Mouse (Mus musculus) neural tube, embryonic 14.5 days (tissue): ENCODE measurements around the gene Coro2a. TPM values are rescaled to one million over a fixed set of nuclear protein-coding genes. Genes with fewer than 3 reads are reported as not detected.

ENCODE experiments used
- ATAC-seq: fragments of 200-750 bp; cut with Nextera tagmentation; 2 replicates; pipeline ENCODE4 v1.8.0; 2017; ENCODE audit warnings: low read depth, mild to moderate bottlenecking, moderate TSS enrichment, moderate library complexity
- H3K27ac ChIP-seq: fragments of 300-500 bp; sonication (generic); 2 replicates; pipeline ENCODE4 v1.5.1; 2014; ENCODE audit warnings: low read depth, mild to moderate bottlenecking, control low read depth, low read length, moderate library complexity, mixed read lengths
- H3K27me3 ChIP-seq: fragments of 300-500 bp; sonication (generic); 2 replicates; pipeline ENCODE4 v1.6.1; 2014; ENCODE audit warnings: low read length; ENCODE audit not compliant: control insufficient read depth, insufficient read depth
- H3K36me3 ChIP-seq: fragments of 300-500 bp; sonication (generic); 2 replicates; pipeline ENCODE4 v1.6.1; 2014; ENCODE audit warnings: low read length, mixed read lengths; ENCODE audit not compliant: control insufficient read depth, insufficient read depth
- H3K4me1 ChIP-seq: fragments of 300-500 bp; sonication (generic); 2 replicates; pipeline ENCODE4 v1.6.1; 2014; ENCODE audit warnings: low read length; ENCODE audit not compliant: control insufficient read depth, insufficient read depth
- H3K4me2 ChIP-seq: fragments of 300-500 bp; sonication (generic); 2 replicates; pipeline ENCODE4 v1.6.1; 2014; ENCODE audit warnings: mild to moderate bottlenecking, low read depth, low read length, control low read depth
- H3K4me3 ChIP-seq: fragments of 300-500 bp; sonication (generic); 2 replicates; pipeline ENCODE4 v1.5.1; 2014; ENCODE audit warnings: low read depth, low read length, control low read depth, mixed read lengths
- H3K9ac ChIP-seq: fragments of 300-500 bp; sonication (generic); replicated peaks from 2 replicates; pipeline ENCODE4 v1.6.1; 2014; ENCODE audit warnings: low read depth, mild to moderate bottlenecking, control low read depth, low read length, mixed read lengths
- H3K9me3 ChIP-seq: fragments of 300-500 bp; sonication (generic); 2 replicates; pipeline ENCODE4 v1.6.1; 2016; ENCODE audit warnings: low read length; ENCODE audit not compliant: control insufficient read depth
- WGBS: fragments of 180-500 bp; shearing (Covaris S2); extraction: QIAGEN DNeasy Blood & Tissue Kit; methylation state at CpG from one replicate; pipeline ENCODE4 v1.1.7; 2014; 5-methylcytosine and 5-hydroxymethylcytosine counted together
- polyA plus RNA-seq: library from polyadenylated mRNA; unstranded; fragments of >200 nt; fragmentation: Nextera tagmentation; extraction: Ambion mirVana; gene quantifications from 2 replicates; pipeline ENCODE4 v1.2.1, GENCODE M21; 2014

Coro2a gene
- polyA plus RNA-seq, 1 experiment from 2014 or later = 7.6 TPM

- Histone ChIP-seq H3K36me3 (no peaks in the 10 kb centered on the region), H3K27ac (no peak overlapping the region), H3K4me2 (no peak overlapping the region), H3K27me3 (no peaks in the 10 kb centered on the region), H3K9me3 (no peaks in the 10 kb centered on the region), H3K9ac (no peak overlapping the region), H3K4me3 (no peak overlapping the region), H3K4me1 (no peaks in the 10 kb centered on the region)
- no peak for ATAC-seq
- 89% methylated on average over 4 of the region's 4 CpGs for WGBS
These were observed 29.4 kb downstream of the Coro2a start for GRCm38 (mm10) chr4:46572616-46573015.

DNA sequence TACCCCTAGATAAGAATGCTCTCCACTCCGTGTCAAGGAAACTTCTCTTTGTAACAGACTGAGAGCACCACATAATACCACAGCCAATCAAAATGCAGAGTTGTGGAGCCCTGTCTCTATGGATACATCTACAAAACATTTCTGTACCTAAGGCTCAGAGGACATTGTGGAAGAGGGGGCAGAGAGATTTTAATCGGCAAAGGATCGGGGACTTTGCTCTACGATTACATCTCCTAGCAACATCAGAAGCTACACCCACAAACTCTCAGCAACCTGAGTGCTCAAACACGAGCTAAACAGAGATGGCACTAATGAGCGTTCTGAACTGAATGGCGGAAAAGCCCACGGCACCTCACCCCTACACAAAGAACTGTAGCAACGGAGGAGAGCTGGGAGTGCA is 30.3 kb downstream of the Coro2a start:
- 89% methylated on average over 9 of the region's 9 CpGs for WGBS
- Histone ChIP-seq H3K4me1 (no peaks in the 10 kb centered on the region), H3K4me2 (no peak overlapping the region), H3K27me3 (no peaks in the 10 kb centered on the region), H3K9me3 (no peaks in the 10 kb centered on the region), H3K36me3 (no peaks in the 10 kb centered on the region), H3K27ac (no peak overlapping the region), H3K4me3 (no peak overlapping the region), H3K9ac (no peak overlapping the region)
- ATAC-seq = no peak

GRCm38 (mm10) chr4:46569671-46570070 is 32.3 kb downstream of the Coro2a start:
- H3K4me3 ChIP-seq = no peak overlapping the region
- no peak overlapping the region for H3K27ac ChIP-seq
- H3K27me3 ChIP-seq = no peaks in the 10 kb centered on the region
- no peaks in the 10 kb centered on the region for H3K36me3 ChIP-seq
- no peaks in the 10 kb centered on the region for H3K4me1 ChIP-seq
- H3K4me2 ChIP-seq = no peak overlapping the region
- no peak for ATAC-seq
- H3K9me3 ChIP-seq = no peaks in the 10 kb centered on the region
- H3K9ac ChIP-seq = no peak overlapping the region
- 40% methylated on average over 5 of the region's 5 CpGs for WGBS

GRCm38 (mm10) chr4:46568169-46568568 is 33.8 kb downstream of the Coro2a start:
- Histone ChIP-seq H3K27me3 (no peaks in the 10 kb centered on the region), H3K9ac (no peak overlapping the region), H3K4me2 (no peak overlapping the region), H3K4me3 (no peak overlapping the region), H3K4me1 (no peaks in the 10 kb centered on the region), H3K36me3 (no peaks in the 10 kb centered on the region), H3K27ac (no peak overlapping the region), H3K9me3 (no peaks in the 10 kb centered on the region)
- no peak for ATAC-seq
- 97% methylated on average over 8 of the region's 8 CpGs for WGBS

DNA sequence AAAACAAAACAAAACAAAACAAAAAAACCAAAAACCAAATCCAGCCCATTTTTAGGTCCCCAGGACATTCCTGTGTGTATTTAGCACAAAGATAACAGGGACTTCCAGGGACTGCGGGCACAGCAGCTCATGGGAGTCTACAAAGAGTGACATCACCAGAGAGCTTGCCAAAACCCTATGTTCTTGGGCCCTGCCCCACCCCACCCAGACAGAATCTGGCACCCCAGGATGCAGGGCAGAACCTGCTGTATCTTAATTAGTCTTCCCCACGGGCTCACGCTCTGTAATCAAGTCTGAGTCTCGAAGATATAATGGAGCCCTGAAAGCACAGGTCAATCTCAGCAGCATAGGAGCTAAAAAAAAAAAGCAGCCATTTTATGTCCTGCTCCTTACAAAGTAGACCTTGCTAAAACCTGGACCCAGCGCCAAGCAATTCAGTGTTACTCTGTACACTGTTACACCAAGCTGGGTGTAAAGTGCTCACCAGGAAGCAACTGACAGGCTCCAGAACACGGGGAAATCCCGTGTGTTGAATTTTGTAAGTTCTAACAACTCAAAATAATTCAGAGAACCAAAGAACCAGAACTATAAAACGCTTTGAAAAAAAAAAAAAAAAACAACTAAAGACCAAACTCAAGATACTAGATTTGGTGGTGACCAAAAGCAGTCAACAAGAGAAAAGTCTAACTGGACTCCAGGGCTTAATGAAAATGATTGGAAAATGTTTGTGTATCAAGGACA is 34.9 kb downstream of the Coro2a start:
- Histone ChIP-seq H3K9me3 (no peaks in the 10 kb centered on the region), H3K4me3 (no peak overlapping the region), H3K27ac (no peak overlapping the region), H3K27me3 (no peaks in the 10 kb centered on the region), H3K4me2 (no peak overlapping the region), H3K4me1 (no peaks in the 10 kb centered on the region), H3K36me3 (no peaks in the 10 kb centered on the region), H3K9ac (no peak overlapping the region)
- 75% methylated on average over 8 of the region's 8 CpGs for WGBS
- ATAC-seq = no peak

- WGBS = 97% methylated on average over 4 of the region's 4 CpGs
- no peaks in the 10 kb centered on the region for H3K36me3 ChIP-seq
- H3K27me3 ChIP-seq = no peaks in the 10 kb centered on the region
- no peak overlapping the region for H3K9ac ChIP-seq
- no peaks in the 10 kb centered on the region for H3K4me1 ChIP-seq
- H3K27ac ChIP-seq = no peak overlapping the region
- no peak overlapping the region for H3K4me2 ChIP-seq
- no peaks in the 10 kb centered on the region for H3K9me3 ChIP-seq
- H3K4me3 ChIP-seq = no peak overlapping the region
- ATAC-seq = no peak
These were observed 36.5 kb downstream of the Coro2a start for GRCm38 (mm10) chr4:46565393-46565955.

GRCm38 (mm10) chr4:46564247-46564646 is 37.8 kb downstream of the Coro2a start:
- H3K9ac ChIP-seq = no peak overlapping the region
- no peak overlapping the region for H3K4me3 ChIP-seq
- H3K36me3 ChIP-seq = no peaks in the 10 kb centered on the region
- no peak overlapping the region for H3K4me2 ChIP-seq
- no peak overlapping the region for H3K27ac ChIP-seq
- H3K4me1 ChIP-seq = no peaks in the 10 kb centered on the region
- ATAC-seq = no peak
- WGBS = 86% methylated on average over 4 of the region's 4 CpGs
- H3K9me3 ChIP-seq = no peaks in the 10 kb centered on the region
- H3K27me3 ChIP-seq = no peaks in the 10 kb centered on the region

DNA sequence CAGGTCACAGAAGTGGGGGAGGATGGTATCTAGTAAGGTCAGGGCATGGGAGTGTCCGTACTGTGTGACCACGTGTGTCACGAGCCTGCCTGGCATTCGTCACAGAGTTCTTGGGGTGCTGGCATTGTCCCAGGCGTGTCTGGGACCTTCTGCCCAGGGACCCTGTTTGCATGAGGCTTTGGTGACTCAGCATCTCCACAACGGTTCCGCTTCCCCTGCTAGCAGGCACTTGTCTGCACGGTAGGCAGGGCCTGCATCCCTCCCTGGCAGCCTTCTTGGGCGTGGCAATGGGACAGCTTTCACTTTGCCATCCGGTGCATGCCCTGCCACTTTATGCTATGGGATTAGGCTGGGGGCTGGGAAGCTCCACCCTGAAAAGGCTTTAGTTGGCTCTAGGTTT is 38.2 kb downstream of the Coro2a start:
- Histone ChIP-seq H3K9me3 (no peaks in the 10 kb centered on the region), H3K4me3 (no peak overlapping the region), H3K36me3 (no peaks in the 10 kb centered on the region), H3K9ac (no peak overlapping the region), H3K4me1 (no peaks in the 10 kb centered on the region), H3K27ac (no peak overlapping the region), H3K27me3 (no peaks in the 10 kb centered on the region), H3K4me2 (no peak overlapping the region)
- no peak for ATAC-seq
- 74% methylated on average over 10 of the region's 10 CpGs for WGBS

DNA sequence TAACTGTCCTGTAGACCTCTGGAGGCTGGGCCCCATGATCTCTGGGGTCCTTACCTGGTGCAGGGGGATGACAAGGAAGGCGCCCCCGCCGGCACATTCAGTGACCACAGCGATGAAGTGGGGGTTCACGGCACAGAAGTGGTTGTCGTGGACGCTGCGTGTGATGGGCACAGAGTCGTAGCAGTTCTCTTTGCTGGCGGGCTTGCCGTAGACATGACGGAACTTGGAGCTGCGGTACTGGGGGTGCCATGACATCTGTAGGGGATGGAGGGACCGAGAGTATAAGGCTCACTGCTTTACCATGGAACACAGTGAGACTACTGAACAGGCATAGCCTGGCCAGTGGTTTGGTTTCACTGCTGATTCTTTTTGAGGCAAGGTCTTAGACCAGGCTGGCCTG is 39.2 kb downstream of the Coro2a start:
- no peaks in the 10 kb centered on the region for H3K9me3 ChIP-seq
- no peak overlapping the region for H3K4me3 ChIP-seq
- H3K27me3 ChIP-seq = no peaks in the 10 kb centered on the region
- no peaks in the 10 kb centered on the region for H3K4me1 ChIP-seq
- no peak overlapping the region for H3K9ac ChIP-seq
- 94% methylated on average over 14 of the region's 14 CpGs for WGBS
- no peaks in the 10 kb centered on the region for H3K36me3 ChIP-seq
- H3K27ac ChIP-seq = no peak overlapping the region
- H3K4me2 ChIP-seq = no peak overlapping the region
- no peak for ATAC-seq
